Mouse (Mus musculus) lung, adult 2 months (tissue): Measurements from ENCODE around the gene Hpn.

Experiments used
- CTCF ChIP-seq: fragments of 200-500 bp; IDR thresholded peaks from 2 replicates; pipeline ENCODE4 v1.5.1; 2011; ENCODE audit warnings: mild to moderate bottlenecking, low read length, control low read depth; ENCODE audit not compliant: insufficient read depth
- POLR2A ChIP-seq: fragments of 200-500 bp; IDR thresholded peaks from 2 replicates; pipeline ENCODE4 v1.6.1; 2011; ENCODE audit warnings: low read depth, mild to moderate bottlenecking, control low read depth, low read length, borderline replicate concordance; ENCODE audit errors: extremely low read depth

GRCm38 (mm10) chr7:31113800-31114199 lies 1.3 kb downstream of the Hpn start:
- TF ChIP-seq CTCF (no peak), POLR2A (no peak)
